Mouse (Mus musculus): Measurements from ENCODE around the gene Dpf3. TPM values are rescaled to one million over a fixed set of nuclear protein-coding genes. Genes with fewer than 3 reads are reported as not detected.

Dpf3 gene
- polyA plus RNA-seq, 1 experiment from 2014 or later: 29.4 TPM

- WGBS: 54% methylated on average over 7 of the region's 7 CpGs
- no peak for DNase-seq (ENCODE audit: low spot score)
- Histone ChIP-seq H3K27me3 (ENCODE audit: insufficient read depth, poor library complexity, severe bottlenecking) (no peaks in the 10 kb centered on the region), H3K4me1 (peaks cover 23% of the 10 kb centered on the region), H3K9me3 (0 out of 2 replicates have a peak, but pooled peaks cover 2% of the 10 kb centered on the region), H3K4me3 (0 out of 2 replicates have a peak overlapping the region, but pooled peaks have one; percentile 3), H3K36me3 (no peaks in the 10 kb centered on the region), H3K27ac (peak overlapping the region; percentile 36; the same call in 1 of the 2 replicates)
Measured at GRCm38 (mm10) chr12:83233651-83234050, 253.9 kb downstream of the Dpf3 start.

GRCm38 (mm10) chr12:83232916-83233315, 254.6 kb downstream of the Dpf3 start:
- Histone ChIP-seq H3K4me3 (no peak overlapping the region), H3K36me3 (no peaks in the 10 kb centered on the region), H3K27ac (peak overlapping the region; percentile 36; the same call in 1 of the 2 replicates), H3K9me3 (0 out of 2 replicates have a peak, but pooled peaks cover 2% of the 10 kb centered on the region), H3K4me1 (peaks cover 28% of the 10 kb centered on the region), H3K27me3 (ENCODE audit: insufficient read depth, poor library complexity, severe bottlenecking) (no peaks in the 10 kb centered on the region)
- no peak for DNase-seq (ENCODE audit: low spot score)
- 66% methylated on average over 5 of the region's 5 CpGs for WGBS

DNA sequence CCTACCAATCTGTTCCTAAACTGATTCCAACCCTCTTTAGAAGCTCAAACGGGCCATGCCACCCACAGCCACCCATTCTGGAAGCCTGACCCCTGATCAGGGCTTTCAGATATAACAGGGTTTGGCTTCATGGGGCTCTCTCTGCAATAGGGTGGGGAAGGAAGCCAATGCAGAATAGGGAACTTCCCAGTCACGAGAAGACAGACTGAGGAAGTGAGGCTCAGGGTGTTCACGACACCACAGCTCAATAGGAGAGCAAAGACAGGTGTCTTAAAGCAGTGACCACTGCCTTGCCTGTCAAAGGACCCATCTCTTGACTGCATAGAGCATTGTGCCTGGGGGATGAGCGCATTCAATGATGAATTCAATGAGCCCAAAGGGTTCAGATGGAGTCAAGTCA, 256.3 kb downstream of the Dpf3 start:
- WGBS: 80% methylated on average over 4 of the region's 4 CpGs
- H3K4me1 ChIP-seq: peaks cover 45% of the 10 kb centered on the region
- H3K4me3 ChIP-seq: no peak overlapping the region
- 0 out of 2 replicates have a peak, but pooled peaks cover 2% of the 10 kb centered on the region for H3K9me3 ChIP-seq
- no peak overlapping the region for H3K27ac ChIP-seq
- no peaks in the 10 kb centered on the region for H3K27me3 ChIP-seq (ENCODE audit: insufficient read depth, poor library complexity, severe bottlenecking)
- H3K36me3 ChIP-seq: no peaks in the 10 kb centered on the region
- no peak for DNase-seq (ENCODE audit: low spot score)

DNA sequence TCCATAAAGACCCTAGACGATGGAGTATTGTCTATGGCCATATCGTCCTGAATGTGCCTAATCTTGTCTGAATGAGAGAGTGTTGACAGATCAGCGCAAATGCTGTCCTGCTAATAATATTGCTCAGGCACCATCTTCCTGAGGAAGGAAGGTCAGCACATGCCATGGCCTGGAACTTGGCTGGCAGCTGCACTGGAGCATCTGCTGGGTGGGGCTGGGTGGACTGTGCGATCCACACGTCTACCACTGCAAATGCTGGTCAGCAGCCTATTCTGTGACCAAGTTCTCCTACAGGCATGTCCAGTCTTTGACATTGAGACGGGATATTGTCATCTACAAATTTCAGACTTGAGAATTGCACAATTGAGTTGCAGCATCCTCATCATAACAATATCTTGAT, 257.8 kb downstream of the Dpf3 start:
- Histone ChIP-seq H3K4me1 (peaks cover 44% of the 10 kb centered on the region), H3K36me3 (no peaks in the 10 kb centered on the region), H3K9me3 (0 out of 2 replicates have a peak, but pooled peaks cover 2% of the 10 kb centered on the region), H3K27ac (no peak overlapping the region), H3K4me3 (no peak overlapping the region), H3K27me3 (ENCODE audit: insufficient read depth, poor library complexity, severe bottlenecking) (no peaks in the 10 kb centered on the region)
- 64% methylated on average over 6 of the region's 6 CpGs for WGBS
- DNase-seq (ENCODE audit: low spot score): no peak

DNA sequence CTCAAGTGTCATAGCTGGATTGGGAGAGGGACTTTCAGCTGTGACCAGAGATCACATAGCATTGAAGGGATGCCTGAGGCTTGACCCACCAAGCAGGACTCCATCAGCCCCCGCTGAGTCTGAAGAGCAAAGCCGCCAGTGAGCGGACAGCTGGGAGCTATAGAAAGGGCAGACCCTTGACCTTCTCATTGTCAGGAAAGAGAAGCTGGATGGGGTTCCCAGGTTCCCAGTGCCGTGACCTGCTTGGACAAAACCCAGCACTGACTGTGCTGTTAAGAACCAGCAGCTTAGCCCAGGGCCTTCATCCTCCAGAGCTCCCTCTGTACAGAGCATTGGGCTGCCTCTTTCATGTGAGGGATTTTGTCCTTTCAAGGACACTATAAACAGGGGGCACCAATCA, 260.5 kb downstream of the Dpf3 start:
- WGBS: 48% methylated on average over 4 of the region's 4 CpGs
- H3K4me3 ChIP-seq: no peak overlapping the region
- DNase-seq (ENCODE audit: low spot score): no peak
- H3K9me3 ChIP-seq: 0 out of 2 replicates have a peak, but pooled peaks cover 2% of the 10 kb centered on the region
- no peaks in the 10 kb centered on the region for H3K27me3 ChIP-seq (ENCODE audit: insufficient read depth, poor library complexity, severe bottlenecking)
- H3K4me1 ChIP-seq: peaks cover 30% of the 10 kb centered on the region
- peak overlapping the region; percentile 66; the same call in 1 of the 2 replicates for H3K27ac ChIP-seq
- H3K36me3 ChIP-seq: no peaks in the 10 kb centered on the region

- Histone ChIP-seq H3K27ac (no peak overlapping the region), H3K4me3 (no peak overlapping the region), H3K36me3 (no peaks in the 10 kb centered on the region), H3K27me3 (ENCODE audit: insufficient read depth, poor library complexity, severe bottlenecking) (no peaks in the 10 kb centered on the region), H3K9me3 (no peaks in the 10 kb centered on the region), H3K4me1 (peaks cover 1% of the 10 kb centered on the region; the same call in 1 of the 2 replicates)
- WGBS: 65% methylated on average over 7 of the region's 7 CpGs
- no peak for DNase-seq (ENCODE audit: low spot score)
Measured at GRCm38 (mm10) chr12:83220964-83221363, 266.6 kb downstream of the Dpf3 start.

DNA sequence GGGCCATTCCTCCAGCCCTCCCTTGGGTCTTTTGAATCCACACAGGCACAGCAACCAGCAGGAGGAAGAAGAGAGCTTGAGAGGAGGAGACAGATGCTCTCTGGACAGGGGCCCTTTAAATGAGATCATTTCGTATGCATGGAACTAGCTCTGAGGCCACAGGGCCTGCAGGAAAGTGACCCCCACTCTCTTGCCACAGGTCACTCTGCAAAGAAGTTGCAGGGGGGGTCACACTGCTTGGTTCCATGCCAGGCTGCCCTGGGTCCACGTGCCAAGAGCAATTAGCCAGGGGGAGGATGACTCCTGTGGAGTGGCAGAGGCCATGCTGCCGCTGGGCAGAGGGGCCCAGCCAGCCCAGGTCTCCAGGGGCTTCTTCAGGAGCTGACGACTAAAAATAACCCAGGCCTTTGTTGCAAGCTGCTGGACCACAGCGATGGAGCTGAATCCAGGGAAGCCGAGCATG, 273.6 kb downstream of the Dpf3 start:
- Histone ChIP-seq H3K4me1 (peaks cover 52% of the 10 kb centered on the region), H3K36me3 (0 out of 2 replicates have a peak, but pooled peaks cover 7% of the 10 kb centered on the region), H3K9me3 (no peaks in the 10 kb centered on the region), H3K4me3 (peak overlapping the region; percentile 19; the same call in 1 of the 2 replicates), H3K27me3 (ENCODE audit: insufficient read depth, poor library complexity, severe bottlenecking) (no peaks in the 10 kb centered on the region), H3K27ac (peak overlapping the region; percentile 85)
- DNase-seq (ENCODE audit: low spot score): no peak
- 15% methylated on average over 6 of the region's 6 CpGs for WGBS

GRCm38 (mm10) chr12:83211976-83212375, 275.5 kb downstream of the Dpf3 start:
- no peak for DNase-seq (ENCODE audit: low spot score)
- Histone ChIP-seq H3K9me3 (no peaks in the 10 kb centered on the region), H3K27ac (0 out of 2 replicates have a peak overlapping the region, but pooled peaks have one; percentile 82), H3K27me3 (ENCODE audit: insufficient read depth, poor library complexity, severe bottlenecking) (no peaks in the 10 kb centered on the region), H3K4me3 (no peak overlapping the region), H3K36me3 (0 out of 2 replicates have a peak, but pooled peaks cover 7% of the 10 kb centered on the region), H3K4me1 (peaks cover 71% of the 10 kb centered on the region)
- 44% methylated on average over 2 of the region's 2 CpGs for WGBS

DNA sequence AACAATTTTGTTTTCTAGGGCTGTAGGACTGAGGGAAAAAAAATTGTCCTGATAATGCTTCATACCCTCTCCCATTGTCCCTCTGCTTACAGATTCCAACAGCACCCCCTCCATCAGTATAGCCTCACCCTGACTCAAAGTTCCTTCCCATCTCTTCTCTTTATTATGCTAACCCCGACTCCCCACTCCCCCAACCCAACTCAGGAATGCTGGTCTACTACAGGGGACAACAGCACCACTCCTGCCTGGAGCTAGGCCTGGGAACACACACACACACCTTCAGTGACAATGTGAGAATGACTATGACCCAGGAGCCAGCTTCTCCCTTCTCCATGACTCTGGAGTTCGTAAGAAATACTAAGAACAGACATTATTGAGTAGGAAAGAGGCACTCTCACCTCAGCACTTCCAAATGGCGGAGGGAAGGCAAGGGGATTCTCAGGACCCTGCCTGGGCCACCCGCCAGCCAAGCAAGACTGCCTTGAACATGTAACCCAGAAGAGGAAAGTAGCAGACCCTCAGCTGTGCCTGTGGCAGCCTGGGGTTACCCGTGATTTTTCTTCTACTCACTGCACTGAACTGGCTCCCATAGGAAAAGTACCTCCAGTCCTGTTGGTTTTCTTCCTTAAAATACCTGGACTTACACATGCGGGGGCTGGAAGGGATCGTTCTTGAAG, 276.2 kb downstream of the Dpf3 start:
- Histone ChIP-seq H3K4me1 (peaks cover 78% of the 10 kb centered on the region), H3K27me3 (ENCODE audit: insufficient read depth, poor library complexity, severe bottlenecking) (no peaks in the 10 kb centered on the region), H3K27ac (peak overlapping the region; percentile 82), H3K4me3 (no peak overlapping the region), H3K36me3 (0 out of 2 replicates have a peak, but pooled peaks cover 7% of the 10 kb centered on the region), H3K9me3 (no peaks in the 10 kb centered on the region)
- whole genome bisulfite sequencing: 66% methylated on average over 7 of the region's 7 CpGs
- no peak for DNase-seq (ENCODE audit: low spot score)

- 78% methylated on average over 3 of the region's 3 CpGs for WGBS
- H3K9me3 ChIP-seq: no peaks in the 10 kb centered on the region
- no peak for DNase-seq (ENCODE audit: low spot score)
- no peaks in the 10 kb centered on the region for H3K27me3 ChIP-seq (ENCODE audit: insufficient read depth, poor library complexity, severe bottlenecking)
- H3K27ac ChIP-seq: peak overlapping the region; percentile 82
- H3K4me1 ChIP-seq: peaks cover 83% of the 10 kb centered on the region
- 0 out of 2 replicates have a peak, but pooled peaks cover 7% of the 10 kb centered on the region for H3K36me3 ChIP-seq
- no peak overlapping the region for H3K4me3 ChIP-seq
Measured at GRCm38 (mm10) chr12:83210735-83211134, 276.8 kb downstream of the Dpf3 start.

GRCm38 (mm10) chr12:83210294-83210693, 277.2 kb downstream of the Dpf3 start:
- H3K9me3 ChIP-seq: no peaks in the 10 kb centered on the region
- 0 out of 2 replicates have a peak, but pooled peaks cover 4% of the 10 kb centered on the region for H3K36me3 ChIP-seq
- peak overlapping the region; percentile 82 for H3K27ac ChIP-seq
- no peak for DNase-seq (ENCODE audit: low spot score)
- no peak overlapping the region for H3K4me3 ChIP-seq
- WGBS: 56% methylated on average over 5 of the region's 5 CpGs
- no peaks in the 10 kb centered on the region for H3K27me3 ChIP-seq (ENCODE audit: insufficient read depth, poor library complexity, severe bottlenecking)
- peaks cover 87% of the 10 kb centered on the region for H3K4me1 ChIP-seq

DNA sequence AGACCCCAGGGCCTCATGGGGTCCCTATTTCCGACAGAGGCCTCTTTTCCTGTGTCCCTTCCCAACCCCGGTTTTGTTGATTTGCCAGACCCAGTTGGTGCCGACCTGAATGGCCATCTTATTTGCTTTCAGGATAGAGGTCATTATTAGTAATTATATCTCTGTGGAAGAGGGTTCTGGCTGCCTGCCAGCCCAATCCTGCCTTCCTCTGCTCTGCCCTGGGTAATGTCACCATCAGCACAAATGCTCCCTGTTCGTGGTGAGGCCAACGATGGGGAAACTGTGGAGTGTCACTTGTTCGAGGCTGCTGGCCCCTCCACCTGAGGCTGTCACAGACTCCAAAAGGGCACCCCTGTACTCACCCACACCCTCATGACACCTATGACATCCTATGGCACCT, 278.1 kb downstream of the Dpf3 start:
- Histone ChIP-seq H3K27ac (peak overlapping the region; percentile 82), H3K27me3 (ENCODE audit: insufficient read depth, poor library complexity, severe bottlenecking) (no peaks in the 10 kb centered on the region), H3K36me3 (no peaks in the 10 kb centered on the region), H3K9me3 (no peaks in the 10 kb centered on the region), H3K4me1 (peaks cover 90% of the 10 kb centered on the region), H3K4me3 (no peak overlapping the region)
- WGBS: 27% methylated on average over 6 of the region's 6 CpGs
- no peak for DNase-seq (ENCODE audit: low spot score)

DNA sequence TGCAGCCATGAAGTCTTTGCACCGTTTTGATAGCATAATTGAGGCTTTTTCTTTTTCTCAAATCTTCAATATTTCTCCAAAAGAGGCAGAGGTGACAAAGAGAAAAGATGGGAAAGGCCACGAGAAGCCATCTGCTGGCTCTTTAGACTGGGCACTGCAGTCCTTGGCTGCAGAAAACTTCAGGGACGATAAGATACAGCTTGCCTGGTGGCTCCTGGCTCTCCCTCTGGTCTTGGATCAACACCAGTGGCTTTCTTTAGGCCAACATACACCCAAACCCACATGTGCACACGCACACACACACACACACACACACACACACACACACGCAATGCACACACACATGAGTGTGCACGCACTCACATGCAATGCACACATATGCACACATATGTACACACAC, 278.7 kb downstream of the Dpf3 start:
- H3K27ac ChIP-seq: peak overlapping the region; percentile 82; the same call in 1 of the 2 replicates
- DNase-seq (ENCODE audit: low spot score): no peak
- H3K4me3 ChIP-seq: no peak overlapping the region
- no peaks in the 10 kb centered on the region for H3K9me3 ChIP-seq
- no peaks in the 10 kb centered on the region for H3K27me3 ChIP-seq (ENCODE audit: insufficient read depth, poor library complexity, severe bottlenecking)
- WGBS: 54% methylated on average over 6 of the region's 6 CpGs
- H3K4me1 ChIP-seq: peaks cover 89% of the 10 kb centered on the region
- H3K36me3 ChIP-seq: no peaks in the 10 kb centered on the region
